Mouse (Mus musculus) liver, postnatal 0 days (tissue): ENCODE data around the gene Sdccag8.

Experiments used
- CTCF ChIP-seq: sonication (generic); IDR thresholded peaks from 2 replicates; pipeline ENCODE4 v1.5.1; 2016; ENCODE audit warnings: antibody characterized with exemption, low read depth
- EP300 ChIP-seq: IDR thresholded peaks from 2 replicates; pipeline ENCODE4 v1.6.1; 2016; ENCODE audit warnings: antibody characterized with exemption, low read depth, mild to moderate bottlenecking

DNA sequence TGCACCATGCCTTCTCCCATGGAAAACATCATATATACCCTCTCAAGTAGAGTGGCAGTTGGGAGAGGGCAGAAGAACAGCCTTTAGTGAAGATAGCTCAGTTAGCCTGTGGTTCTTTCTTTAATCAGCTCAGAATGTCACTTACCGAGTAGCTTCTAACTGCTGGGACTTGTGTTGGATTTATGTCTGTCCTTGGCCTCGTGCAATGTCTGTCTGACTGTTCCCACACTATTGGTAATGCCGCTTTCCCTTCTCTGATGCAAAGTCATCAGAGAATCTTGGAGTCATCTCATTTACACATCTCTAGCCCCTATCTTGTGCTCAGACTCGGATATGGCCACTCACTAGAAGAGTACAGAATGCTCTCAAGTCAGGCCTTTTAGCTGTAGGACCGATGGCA, 128.7 kb downstream of the Sdccag8 start:
- TF ChIP-seq EP300 (no peak), CTCF (no peak)
